Mouse (Mus musculus) megakaryocyte, embryonic 14.5 days (primary cell): ENCODE results near the gene Gm21969. TPM values are rescaled to one million over a fixed set of nuclear protein-coding genes. Genes with fewer than 3 reads are reported as not detected.
A peak's percentile ranks its signal among the peaks of the same experiment; 100 is the strongest.

ENCODE experiments used
- H3K27me3 ChIP-seq: replicated peaks from 2 replicates; pipeline ENCODE3; 2012; ENCODE audit warnings: inconsistent platforms
- H3K36me3 ChIP-seq: replicated peaks from 2 replicates; pipeline ENCODE3; 2012; ENCODE audit warnings: low read length, inconsistent platforms, mixed read lengths
- H3K4me1 ChIP-seq: 2 replicates; pipeline ENCODE4 v1.6.1; 2012; ENCODE audit warnings: inconsistent platforms
- H3K4me3 ChIP-seq: replicated peaks from 2 replicates; pipeline ENCODE3; 2012; ENCODE audit warnings: moderate library complexity, mild to moderate bottlenecking, inconsistent platforms
- H3K9me3 ChIP-seq: 2 replicates; pipeline ENCODE4 v1.6.1; 2012; ENCODE audit warnings: inconsistent platforms
- FLI1 ChIP-seq: IDR thresholded peaks from 2 replicates; pipeline ENCODE4 v1.6.1; 2012; ENCODE audit warnings: low read length, inconsistent platforms, mixed read lengths
- GATA1 ChIP-seq: IDR thresholded peaks from 3 replicates; pipeline ENCODE4 v1.6.1; 2012; ENCODE audit warnings: mixed read lengths, low read length, inconsistent platforms, borderline replicate concordance
- polyA plus RNA-seq: library from polyadenylated mRNA; stranded (reverse); fragments of >175 nt; gene quantifications from 2 replicates; pipeline ENCODE4 v1.2.3, GENCODE M21; 2012; ENCODE audit warnings: low replicate concordance; ENCODE audit not compliant: insufficient read depth

Gm21969 gene
- polyA plus RNA-seq, 1 experiment = 0.03 TPM

- H3K4me1 ChIP-seq = peaks cover 26% of the 10 kb centered on the region
- no peak overlapping the region for H3K4me3 ChIP-seq
- peaks cover 5% of the 10 kb centered on the region for H3K9me3 ChIP-seq
- TF ChIP-seq GATA1 = no peak
- no peak for TF ChIP-seq FLI1
- H3K27me3 ChIP-seq = peaks cover 50% of the 10 kb centered on the region
- H3K36me3 ChIP-seq = peaks cover 72% of the 10 kb centered on the region
Measured at GRCm38 (mm10) chr4:139641829-139642425, 38.9 kb downstream of the Gm21969 start.

- Histone ChIP-seq H3K9me3 (peaks cover 5% of the 10 kb centered on the region), H3K4me3 (no peak overlapping the region), H3K36me3 (peaks cover 69% of the 10 kb centered on the region), H3K27me3 (peaks cover 43% of the 10 kb centered on the region), H3K4me1 (peaks cover 26% of the 10 kb centered on the region)
- TF ChIP-seq FLI1 (no peak), GATA1 (no peak)
Measured at GRCm38 (mm10) chr4:139643972-139644371, 41.0 kb downstream of the Gm21969 start.

- TF ChIP-seq GATA1 (no peak), FLI1 (no peak)
- Histone ChIP-seq H3K36me3 (peaks cover 73% of the 10 kb centered on the region), H3K27me3 (peaks cover 45% of the 10 kb centered on the region), H3K4me3 (no peak overlapping the region), H3K4me1 (peaks cover 21% of the 10 kb centered on the region), H3K9me3 (peaks cover 5% of the 10 kb centered on the region)
Measured at GRCm38 (mm10) chr4:139646916-139647315, 43.9 kb downstream of the Gm21969 start.

GRCm38 (mm10) chr4:139650086-139650743 lies 47.2 kb downstream of the Gm21969 start:
- H3K27me3 ChIP-seq = peaks cover 62% of the 10 kb centered on the region
- no peak overlapping the region for H3K4me3 ChIP-seq
- peaks cover 41% of the 10 kb centered on the region for H3K36me3 ChIP-seq
- H3K9me3 ChIP-seq = peaks cover 5% of the 10 kb centered on the region
- peaks cover 20% of the 10 kb centered on the region for H3K4me1 ChIP-seq
- TF ChIP-seq FLI1 = no peak
- no peak for TF ChIP-seq GATA1

GRCm38 (mm10) chr4:139650907-139651306 lies 47.9 kb downstream of the Gm21969 start:
- H3K4me3 ChIP-seq = peak overlapping the region; percentile 20
- peaks cover 68% of the 10 kb centered on the region for H3K27me3 ChIP-seq
- peaks cover 20% of the 10 kb centered on the region for H3K4me1 ChIP-seq
- peaks cover 5% of the 10 kb centered on the region for H3K9me3 ChIP-seq
- H3K36me3 ChIP-seq = peaks cover 36% of the 10 kb centered on the region
- TF ChIP-seq FLI1 (no peak), GATA1 (no peak)

- TF ChIP-seq FLI1 = no peak
- peaks cover 81% of the 10 kb centered on the region for H3K27me3 ChIP-seq
Measured at GRCm38 (mm10) chr4:139653238-139653637, 50.3 kb downstream of the Gm21969 start, which contains the start of gene Tas1r2. Gene Tas1r2 (plus strand): TSS chr4:139653538.

GRCm38 (mm10) chr4:139661897-139662296 lies 58.9 kb downstream of the Gm21969 start:
- Histone ChIP-seq H3K36me3 (no peaks in the 10 kb centered on the region), H3K27me3 (peaks cover 79% of the 10 kb centered on the region), H3K4me3 (no peak overlapping the region), H3K9me3 (peaks cover 32% of the 10 kb centered on the region), H3K4me1 (no peaks in the 10 kb centered on the region)
- TF ChIP-seq GATA1 = no peak
- no peak for TF ChIP-seq FLI1

More at GRCm38 (mm10) chr4:139653238-139653637, 50.3 kb downstream of the Gm21969 start, which contains the start of gene Tas1r2:
- Histone ChIP-seq H3K4me1 (peaks cover 20% of the 10 kb centered on the region), H3K36me3 (peaks cover 18% of the 10 kb centered on the region), H3K4me3 (no peak within 1 kb of the TSS), H3K9me3 (peaks cover 4% of the 10 kb centered on the region)

GRCm38 (mm10) chr4:139667632-139668031 lies 64.6 kb downstream of the Gm21969 start:
- no peaks in the 10 kb centered on the region for H3K36me3 ChIP-seq
- no peaks in the 10 kb centered on the region for H3K4me1 ChIP-seq
- peaks cover 57% of the 10 kb centered on the region for H3K27me3 ChIP-seq
- no peak for TF ChIP-seq FLI1
- TF ChIP-seq GATA1 = no peak
- peaks cover 9% of the 10 kb centered on the region for H3K9me3 ChIP-seq
- no peak overlapping the region for H3K4me3 ChIP-seq

GRCm38 (mm10) chr4:139669847-139670246 lies 66.9 kb downstream of the Gm21969 start:
- Histone ChIP-seq H3K4me1 (no peaks in the 10 kb centered on the region), H3K9me3 (peaks cover 9% of the 10 kb centered on the region), H3K27me3 (peaks cover 55% of the 10 kb centered on the region), H3K4me3 (no peak overlapping the region), H3K36me3 (no peaks in the 10 kb centered on the region)
- TF ChIP-seq FLI1 (no peak), GATA1 (no peak)

- Histone ChIP-seq H3K4me1 (no peaks in the 10 kb centered on the region), H3K4me3 (no peak overlapping the region), H3K36me3 (no peaks in the 10 kb centered on the region), H3K9me3 (peaks cover 39% of the 10 kb centered on the region), H3K27me3 (peaks cover 42% of the 10 kb centered on the region)
- TF ChIP-seq FLI1 (no peak), GATA1 (no peak)
Measured at GRCm38 (mm10) chr4:139675696-139676095, 72.7 kb downstream of the Gm21969 start.
